Mouse (Mus musculus): ENCODE results near the gene Scgb1b15.
"Not testable (repeated sequence)": the region's sequence is repeated elsewhere in the genome, so short reads cannot be mapped to it uniquely, and the experiment has no call there.

Gene Scgb1b15

DNA sequence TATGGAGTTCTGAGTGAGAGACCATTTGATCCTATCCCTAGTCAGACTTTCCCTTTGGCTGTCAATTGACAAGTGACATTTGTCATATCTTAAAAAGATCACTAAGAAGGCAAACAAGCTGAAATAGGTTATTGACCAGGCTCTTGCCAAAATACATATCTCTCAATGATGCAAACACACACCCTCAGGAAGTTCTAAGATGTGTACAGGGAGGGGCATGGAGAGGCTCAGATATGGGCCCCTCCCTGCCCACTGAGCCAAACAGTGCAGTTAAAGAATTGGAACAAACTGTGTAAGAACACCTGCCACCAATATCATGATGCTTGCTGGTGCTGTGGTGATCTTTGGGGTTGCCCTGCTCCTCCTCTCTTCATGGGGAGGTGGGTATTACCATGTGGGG lies at the start of gene Scgb1b15:
Gene Scgb1b15 (plus strand): TSS at position 301 of the 400 bp plus-strand sequence.
- not testable (repeated sequence) for DNase-seq (ENCODE audit: low read depth in 2 of 2, low spot score in 2 of 2)

DNA sequence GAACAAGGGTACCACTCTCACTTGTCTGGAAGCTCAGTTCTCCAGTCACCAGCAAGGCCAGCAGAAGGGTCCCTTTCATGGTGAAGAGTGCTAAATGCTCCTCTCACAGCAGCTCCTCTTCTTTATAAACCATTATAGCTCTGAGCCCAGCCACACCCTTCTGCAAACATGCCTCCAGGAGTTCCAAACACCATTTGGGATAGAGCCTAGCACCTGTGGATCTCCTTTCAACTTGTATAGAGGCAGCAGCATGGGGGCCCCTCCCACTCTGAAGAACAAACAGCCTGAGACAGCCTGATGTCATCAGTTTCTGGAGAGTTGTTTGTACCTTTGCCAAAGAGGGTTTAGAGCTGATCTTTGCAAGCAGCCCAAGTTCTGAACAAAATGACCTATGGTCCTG lies 6.8 kb upstream of the Scgb1b15 start, which contains the start of gene Scgb2b15:
Gene Scgb2b15 (minus strand): TSS at position 101 of the 400 bp plus-strand sequence.
- DNase-seq (ENCODE audit: low read depth in 2 of 2, low spot score in 2 of 2): not testable (repeated sequence)

Data from CD8-positive naive resting alpha-beta T cell, adult 2 months (primary cell).